7 mouse cellular contexts compared by ENCODE assay signal in the genomic region with DNA sequence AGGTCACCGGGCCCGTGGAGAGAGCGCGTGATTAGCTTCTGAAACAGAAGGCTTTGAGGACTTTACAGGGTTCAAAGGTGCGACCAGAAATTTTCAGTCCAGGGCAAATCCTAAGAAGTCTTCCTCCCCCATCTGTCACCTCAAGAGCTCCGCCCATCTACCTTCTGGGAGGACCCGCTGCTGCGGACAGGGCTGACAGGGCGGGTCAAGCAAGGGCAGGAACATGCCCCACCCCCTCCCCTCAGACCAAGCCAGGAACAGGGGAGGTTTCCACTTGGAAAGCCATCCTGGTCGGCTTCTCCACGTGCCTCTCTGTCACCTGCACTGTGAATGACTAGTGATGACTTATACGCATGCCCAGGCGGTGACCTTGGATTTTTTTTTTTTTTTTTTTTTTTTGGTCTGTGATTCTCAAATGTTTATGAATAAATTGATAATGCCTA. TPM values are rescaled to one million over a fixed set of nuclear protein-coding genes. Genes with fewer than 3 reads are reported as not detected.
DNase-seq lines count a peak whose midpoint lies in the region; ATAC-seq lines count a peak whose summit lies in the region.

No protein-coding gene starts in this region.

- H3K9ac ChIP-seq in forebrain, embryonic 14.5 days (ENCODE audit: low read length), result no peak overlapping the region
- H3K9ac ChIP-seq in intestine, embryonic 16.5 days (ENCODE audit: low read depth, low read length), result no peak overlapping the region
- no peak overlapping the region for H3K9ac ChIP-seq in lung, embryonic 15.5 days

- H3K36me3 ChIP-seq in forebrain, embryonic 14.5 days (ENCODE audit: control insufficient read depth, insufficient read depth, low read length), result no peaks in the 10 kb centered on the region
- H3K36me3 ChIP-seq in intestine, embryonic 16.5 days (ENCODE audit: control insufficient read depth, insufficient read depth, low read length), result no peaks in the 10 kb centered on the region
- H3K36me3 ChIP-seq in lung, embryonic 15.5 days, result no peaks in the 10 kb centered on the region

- WGBS in forebrain, embryonic 14.5 days, result 27% methylated on average over 13 of the region's 13 CpGs
- WGBS in intestine, embryonic 16.5 days, result 24% methylated on average over 13 of the region's 13 CpGs
- 23% methylated on average over 13 of the region's 13 CpGs for WGBS in lung, embryonic 15.5 days

- peaks cover 17% of the 10 kb centered on the region for H3K4me1 ChIP-seq in forebrain, embryonic 14.5 days (ENCODE audit: control insufficient read depth, insufficient read depth, low read length)
- peaks cover 21% of the 10 kb centered on the region for H3K4me1 ChIP-seq in intestine, embryonic 16.5 days (ENCODE audit: control insufficient read depth, insufficient read depth, low read length)
- H3K4me1 ChIP-seq in lung, embryonic 15.5 days, result peaks cover 45% of the 10 kb centered on the region

- peak; percentile 32; the same call in 1 of the 2 replicates for ATAC-seq in forebrain, embryonic 14.5 days
- peak; percentile 87 for ATAC-seq in intestine, embryonic 16.5 days
- ATAC-seq in lung, embryonic 15.5 days (ENCODE audit: borderline replicate concordance, extremely low read depth, low FRiP score, low TSS enrichment), result no peak

- no peaks in the 10 kb centered on the region for H3K9me3 ChIP-seq in forebrain, embryonic 14.5 days (replicated peaks; ENCODE audit: control insufficient read depth, low read length)
- H3K9me3 ChIP-seq in intestine, embryonic 16.5 days (ENCODE audit: control insufficient read depth, low read length), result no peaks in the 10 kb centered on the region
- no peaks in the 10 kb centered on the region for H3K9me3 ChIP-seq in lung, embryonic 15.5 days

- H3K27me3 ChIP-seq in forebrain, embryonic 14.5 days (replicated peaks; ENCODE audit: control insufficient read depth, insufficient read depth, low read length), result no peaks in the 10 kb centered on the region
- H3K27me3 ChIP-seq in intestine, embryonic 16.5 days (replicated peaks; ENCODE audit: control insufficient read depth, insufficient read depth, low read length), result no peaks in the 10 kb centered on the region
- peaks cover 3% of the 10 kb centered on the region; the same call in 1 of the 2 replicates for H3K27me3 ChIP-seq in lung, embryonic 15.5 days

- DNase-seq in adrenal gland, postnatal 36 days, result peak; percentile 43 to 58
- DNase-seq in forebrain, embryonic 14.5 days (ENCODE audit: low spot score), result no peak
- DNase-seq in gastrocnemius, postnatal 4 days (ENCODE audit: low spot score in 2 of 2), result no peak
- no peak for DNase-seq in layer of hippocampus, postnatal 14 days (ENCODE audit: low spot score in 2 of 2)
- DNase-seq in Muller cell, postnatal 12 days (ENCODE audit: inconsistent ontology term), result no peak

- no peak overlapping the region for H3K4me3 ChIP-seq in forebrain, embryonic 14.5 days (ENCODE audit: low read depth, low read length)
- no peak overlapping the region for H3K4me3 ChIP-seq in intestine, embryonic 16.5 days (ENCODE audit: low read length)
- H3K4me3 ChIP-seq in lung, embryonic 15.5 days, result no peak overlapping the region

- no peak overlapping the region for H3K4me2 ChIP-seq in forebrain, embryonic 14.5 days (ENCODE audit: low read length)
- H3K4me2 ChIP-seq in intestine, embryonic 16.5 days (ENCODE audit: low read depth, low read length), result 0 out of 2 replicates have a peak overlapping the region, but pooled peaks have one; percentile 54
- H3K4me2 ChIP-seq in lung, embryonic 15.5 days, result peak overlapping the region; percentile 39; the same call in 1 of the 2 replicates

- H3K27ac ChIP-seq in forebrain, embryonic 14.5 days (ENCODE audit: low read depth, low read length), result no peak overlapping the region
- H3K27ac ChIP-seq in intestine, embryonic 16.5 days (ENCODE audit: low read length), result peak overlapping the region; percentile 80
- no peak overlapping the region for H3K27ac ChIP-seq in lung, embryonic 15.5 days

RNA-seq across cellular contexts. Expression of a gene that starts 43.2 kb away (rescaled TPM):
- total RNA-seq in adrenal gland, postnatal 36 days (2021), result under 1 TPM in 1 of 2 experiments, not detected in 1; 0.89 TPM
- polyA plus RNA-seq in forebrain, embryonic 14.5 days (2014; fragmentation: Nextera tagmentation; extraction: Ambion mirVana), result 0.20 and 0.42 TPM in 2 replicates
- polyA plus RNA-seq in intestine, embryonic 16.5 days (2015; fragmentation: Nextera tagmentation; extraction: Ambion mirVana), result 5.3 and 6.1 TPM in 2 replicates
- polyA plus RNA-seq in lung, embryonic 15.5 days (2015; fragmentation: Nextera tagmentation; extraction: Ambion mirVana), result 0.55 and 0.69 TPM in 2 replicates
- total RNA-seq in gastrocnemius, postnatal 4 days (2021), result under 1 TPM; 0.12 to 0.16 TPM
- total RNA-seq in layer of hippocampus, postnatal 14 days (2021), result under 1 TPM in 1 of 2 experiments, not detected in 1; 0.18 TPM

Comparison
In these comparisons a context has a peak if more than half of its experiments do, and no peak if none do; other contexts are left out.
1. DNase-seq: peak in adrenal gland, postnatal 36 days (2 of 2); none in forebrain, embryonic 14.5 days (single experiment), gastrocnemius, postnatal 4 days (0 of 2), layer of hippocampus, postnatal 14 days (0 of 2) and Muller cell, postnatal 12 days (single experiment).